ENCODE assay signal across 8 mouse cellular contexts in genomic region chr10:68354335-68355231, GRCm38 (mm10).
A peak's percentile ranks its signal among the peaks of the same experiment; 100 is the strongest.
DNase-seq lines count a peak whose midpoint lies in the region; ATAC-seq and TF ChIP-seq lines count a peak whose summit lies in the region.

No protein-coding gene starts in this region.

- 50% methylated on average over 7 of the region's 8 CpGs for WGBS in hindbrain, embryonic 15.5 days
- WGBS in hindbrain, embryonic 13.5 days = 55% methylated on average over 7 of the region's 8 CpGs
- 8% methylated on average over 7 of the region's 8 CpGs for WGBS in intestine, embryonic 14.5 days
- 4% methylated on average over 7 of the region's 8 CpGs for WGBS in lung, embryonic 14.5 days

- no peak overlapping the region for H3K9ac ChIP-seq in hindbrain, embryonic 15.5 days
- no peak overlapping the region for H3K9ac ChIP-seq in hindbrain, embryonic 13.5 days
- no peak overlapping the region for H3K9ac ChIP-seq in intestine, embryonic 14.5 days (ENCODE audit: low read length)
- no peak overlapping the region for H3K9ac ChIP-seq in lung, embryonic 14.5 days

- H3K36me3 ChIP-seq in hindbrain, embryonic 15.5 days = no peaks in the 10 kb centered on the region
- H3K36me3 ChIP-seq in hindbrain, embryonic 13.5 days = no peaks in the 10 kb centered on the region
- no peaks in the 10 kb centered on the region for H3K36me3 ChIP-seq in intestine, embryonic 14.5 days (ENCODE audit: control insufficient read depth, insufficient read depth, low read length)
- H3K36me3 ChIP-seq in lung, embryonic 14.5 days (ENCODE audit: insufficient read depth) = no peaks in the 10 kb centered on the region

- H3K27me3 ChIP-seq in hindbrain, embryonic 15.5 days = no peaks in the 10 kb centered on the region
- no peaks in the 10 kb centered on the region for H3K27me3 ChIP-seq in hindbrain, embryonic 13.5 days
- H3K27me3 ChIP-seq in intestine, embryonic 14.5 days (replicated peaks; ENCODE audit: control insufficient read depth, insufficient read depth, low read length) = no peaks in the 10 kb centered on the region
- no peaks in the 10 kb centered on the region for H3K27me3 ChIP-seq in lung, embryonic 14.5 days (ENCODE audit: insufficient read depth, low read length)

- DNase-seq in adrenal gland, postnatal 14 days = peak; percentile 70
- DNase-seq in intestine, embryonic 14.5 days (ENCODE audit: low spot score) = peak; percentile 61
- peak; percentile 71 for DNase-seq in lung, embryonic 14.5 days
- no peak for DNase-seq in MN1 (ENCODE audit: low spot score)
- DNase-seq in layer of hippocampus, postnatal 14 days (ENCODE audit: low spot score in 2 of 2) = no peak
- no peak for DNase-seq in frontal cortex, postnatal 25 days (ENCODE audit: low spot score in 2 of 2)

- no peak for TF ChIP-seq CTCF in lung, embryonic 14.5 days (IDR thresholded peaks at IDR 0.05; ENCODE audit: low read depth)

- H3K4me2 ChIP-seq in hindbrain, embryonic 15.5 days = no peak overlapping the region
- H3K4me2 ChIP-seq in hindbrain, embryonic 13.5 days = no peak overlapping the region
- no peak overlapping the region for H3K4me2 ChIP-seq in intestine, embryonic 14.5 days (ENCODE audit: low read length)
- peak overlapping the region; percentile 53 for H3K4me2 ChIP-seq in lung, embryonic 14.5 days

- no peak overlapping the region for H3K4me3 ChIP-seq in hindbrain, embryonic 15.5 days
- H3K4me3 ChIP-seq in hindbrain, embryonic 13.5 days = no peak overlapping the region
- H3K4me3 ChIP-seq in intestine, embryonic 14.5 days (ENCODE audit: low read depth, low read length) = no peak overlapping the region
- H3K4me3 ChIP-seq in lung, embryonic 14.5 days (ENCODE audit: low read depth, low read length) = no peak overlapping the region

- peaks cover 17% of the 10 kb centered on the region for H3K4me1 ChIP-seq in hindbrain, embryonic 15.5 days (replicated peaks)
- peaks cover 20% of the 10 kb centered on the region for H3K4me1 ChIP-seq in hindbrain, embryonic 13.5 days (replicated peaks)
- H3K4me1 ChIP-seq in intestine, embryonic 14.5 days (replicated peaks; ENCODE audit: control insufficient read depth, insufficient read depth, low read length) = peaks cover 27% of the 10 kb centered on the region
- peaks cover 9% of the 10 kb centered on the region; the same call in 1 of the 2 replicates for H3K4me1 ChIP-seq in lung, embryonic 14.5 days (ENCODE audit: insufficient read depth)

- H3K27ac ChIP-seq in hindbrain, embryonic 15.5 days (replicated peaks) = peak overlapping the region; percentile 48; the same call in 1 of the 2 replicates
- H3K27ac ChIP-seq in hindbrain, embryonic 13.5 days = no peak overlapping the region; the same call in 1 of the 2 replicates
- H3K27ac ChIP-seq in intestine, embryonic 14.5 days (ENCODE audit: low read depth) = peak overlapping the region; percentile 70
- peak overlapping the region; percentile 75 for H3K27ac ChIP-seq in lung, embryonic 14.5 days (ENCODE audit: low read depth)

- no peak for ATAC-seq in hindbrain, embryonic 15.5 days (ENCODE audit: low FRiP score, low read depth)
- ATAC-seq in hindbrain, embryonic 13.5 days (ENCODE audit: low FRiP score) = no peak
- peak; percentile 56; the same call in 1 of the 2 replicates for ATAC-seq in intestine, embryonic 14.5 days (replicated peaks; ENCODE audit: low FRiP score, low TSS enrichment, low read depth)
- ATAC-seq in lung, embryonic 14.5 days (ENCODE audit: insufficient read depth) = peak; percentile 61

- no peaks in the 10 kb centered on the region for H3K9me3 ChIP-seq in hindbrain, embryonic 15.5 days
- 0 out of 2 replicates have a peak, but pooled peaks cover 2% of the 10 kb centered on the region for H3K9me3 ChIP-seq in hindbrain, embryonic 13.5 days
- no peaks in the 10 kb centered on the region for H3K9me3 ChIP-seq in intestine, embryonic 14.5 days (ENCODE audit: control insufficient read depth, low read length)
- no peaks in the 10 kb centered on the region for H3K9me3 ChIP-seq in lung, embryonic 14.5 days (ENCODE audit: low read depth, low read length)

Comparison
In these comparisons a context has a peak if more than half of its experiments do, and no peak if none do; other contexts are left out.
1. ATAC-seq: peak in intestine, embryonic 14.5 days (single experiment) and lung, embryonic 14.5 days (single experiment); none in hindbrain, embryonic 15.5 days (single experiment) and hindbrain, embryonic 13.5 days (single experiment).
2. DNase-seq: peak in adrenal gland, postnatal 14 days (single experiment), intestine, embryonic 14.5 days (single experiment) and lung, embryonic 14.5 days (single experiment); none in MN1 (single experiment), layer of hippocampus, postnatal 14 days (0 of 2) and frontal cortex, postnatal 25 days (0 of 2).